Mouse (Mus musculus) limb, embryonic 14.5 days (tissue): ENCODE measurements around the gene Kcnk3. TPM values are rescaled to one million over a fixed set of nuclear protein-coding genes. Genes with fewer than 3 reads are reported as not detected.

Experiments used
- ATAC-seq: fragments of 200-750 bp; cut with Nextera tagmentation; 2 replicates; pipeline ENCODE4 v1.8.0; 2017; ENCODE audit warnings: low read depth, moderate number of reproducible peaks, moderate TSS enrichment; ENCODE audit not compliant: low FRiP score
- DNase-seq: peaks from one replicate; pipeline ENCODE4 v3.0.0-alpha.2; 2015; ENCODE audit warnings: low spot score
- H3K27ac ChIP-seq: fragments of 300-500 bp; sonication (generic); replicated peaks from 2 replicates; pipeline ENCODE4 v1.5.1; 2014; ENCODE audit warnings: low read depth, mild to moderate bottlenecking, low read length, moderate library complexity, mixed read lengths
- H3K27me3 ChIP-seq: fragments of 300-500 bp; sonication (generic); 2 replicates; pipeline ENCODE4 v1.6.1; 2014; ENCODE audit warnings: low read length, mixed read lengths; ENCODE audit not compliant: control insufficient read depth, insufficient read depth
- H3K36me3 ChIP-seq: fragments of 300-500 bp; sonication (generic); 2 replicates; pipeline ENCODE4 v1.6.1; 2014; ENCODE audit warnings: mild to moderate bottlenecking, low read length, moderate library complexity, mixed read lengths; ENCODE audit not compliant: control insufficient read depth, insufficient read depth
- H3K4me1 ChIP-seq: fragments of 300-500 bp; sonication (generic); 2 replicates; pipeline ENCODE4 v1.6.1; 2014; ENCODE audit warnings: antibody characterized with exemption, low read length, mixed read lengths; ENCODE audit not compliant: control insufficient read depth, insufficient read depth
- H3K4me2 ChIP-seq: fragments of 300-500 bp; sonication (generic); replicated peaks from 2 replicates; pipeline ENCODE4 v1.6.1; 2014; ENCODE audit warnings: low read depth, mild to moderate bottlenecking, low read length, moderate library complexity; ENCODE audit not compliant: severe bottlenecking
- H3K4me3 ChIP-seq: fragments of 300-500 bp; sonication (generic); replicated peaks from 2 replicates; pipeline ENCODE4 v1.5.1; 2014; ENCODE audit warnings: low read length
- H3K9ac ChIP-seq: fragments of 300-500 bp; sonication (generic); 2 replicates; pipeline ENCODE4 v1.6.1; 2014; ENCODE audit warnings: mild to moderate bottlenecking, low read depth, low read length, moderate library complexity; ENCODE audit not compliant: severe bottlenecking
- H3K9me3 ChIP-seq: fragments of 300-500 bp; sonication (generic); 2 replicates; pipeline ENCODE4 v1.6.1; 2016; ENCODE audit warnings: low read length; ENCODE audit not compliant: control insufficient read depth
- POLR2A ChIP-seq: fragments of 200-500 bp; IDR thresholded peaks from 2 replicates; pipeline ENCODE4 v1.8.0; 2012; ENCODE audit warnings: inconsistent platforms, mild to moderate bottlenecking, moderate library complexity, borderline replicate concordance; ENCODE audit not compliant: insufficient read depth, insufficient read length; ENCODE audit errors: extremely low read depth
- WGBS: fragments of 180-500 bp; shearing (Covaris S2); extraction: QIAGEN DNeasy Blood & Tissue Kit; methylation state at CpG from one replicate; pipeline ENCODE4 v1.1.7; 2014; 5-methylcytosine and 5-hydroxymethylcytosine counted together
- polyA plus RNA-seq, 2 experiments: library from polyadenylated mRNA; depleted of rRNA in 1 of 2; stranded (reverse) in 1 of 2; unstranded in 1 of 2; fragments of >200 nt; fragmentation: Nextera tagmentation in 1 of 2; extraction: Ambion mirVana in 1 of 2; gene quantifications; 2 replicates each; pipeline versions ENCODE4 v1.2.1 to v1.2.3; 2012 to 2014

Gene Kcnk3
- polyA plus RNA-seq, 2 experiments: 0.53 to 0.88 TPM

- no peaks in the 10 kb centered on the region for H3K27me3 ChIP-seq
- no peak overlapping the region for H3K4me3 ChIP-seq
- TF ChIP-seq POLR2A: no peak
- H3K9me3 ChIP-seq: no peaks in the 10 kb centered on the region
- H3K4me2 ChIP-seq: no peak overlapping the region
- H3K36me3 ChIP-seq: no peaks in the 10 kb centered on the region
- no peak overlapping the region for H3K9ac ChIP-seq
- no peak for DNase-seq
- no peak overlapping the region for H3K27ac ChIP-seq
- no peaks in the 10 kb centered on the region for H3K4me1 ChIP-seq
- no peak for ATAC-seq
- WGBS: 68% methylated on average over 16 of the region's 16 CpGs
These were observed 18.6 kb downstream of the Kcnk3 start for GRCm38 (mm10) chr5:30606424-30607073.

GRCm38 (mm10) chr5:30609094-30609493, 21.1 kb downstream of the Kcnk3 start:
- Histone ChIP-seq H3K9me3 (no peaks in the 10 kb centered on the region), H3K4me2 (no peak overlapping the region), H3K27ac (no peak overlapping the region), H3K27me3 (no peaks in the 10 kb centered on the region), H3K4me3 (no peak overlapping the region), H3K36me3 (no peaks in the 10 kb centered on the region), H3K4me1 (peaks cover 4% of the 10 kb centered on the region; the same call in 1 of the 2 replicates), H3K9ac (no peak overlapping the region)
- DNase-seq: no peak
- WGBS: 91% methylated on average over 7 of the region's 7 CpGs
- no peak for TF ChIP-seq POLR2A
- no peak for ATAC-seq

- ATAC-seq (no peak), DNase-seq (no peak)
- Histone ChIP-seq H3K4me3 (no peak overlapping the region), H3K27ac (no peak overlapping the region), H3K27me3 (no peaks in the 10 kb centered on the region), H3K4me2 (no peak overlapping the region), H3K36me3 (no peaks in the 10 kb centered on the region), H3K9ac (no peak overlapping the region), H3K4me1 (peaks cover 9% of the 10 kb centered on the region; the same call in 1 of the 2 replicates), H3K9me3 (no peaks in the 10 kb centered on the region)
- TF ChIP-seq POLR2A: no peak
- 80% methylated on average over 8 of the region's 8 CpGs for WGBS
These were observed 22.1 kb downstream of the Kcnk3 start for GRCm38 (mm10) chr5:30609918-30610645.

GRCm38 (mm10) chr5:30611091-30611490, 23.1 kb downstream of the Kcnk3 start:
- Histone ChIP-seq H3K4me3 (no peak overlapping the region), H3K4me1 (peaks cover 9% of the 10 kb centered on the region; the same call in 1 of the 2 replicates), H3K9me3 (no peaks in the 10 kb centered on the region), H3K4me2 (no peak overlapping the region), H3K36me3 (no peaks in the 10 kb centered on the region), H3K9ac (no peak overlapping the region), H3K27me3 (no peaks in the 10 kb centered on the region), H3K27ac (no peak overlapping the region)
- no peak for ATAC-seq
- no peak for TF ChIP-seq POLR2A
- DNase-seq: no peak
- 57% methylated on average over 1 of the region's 1 CpGs for WGBS

GRCm38 (mm10) chr5:30611689-30612088, 23.7 kb downstream of the Kcnk3 start:
- no peak overlapping the region for H3K27ac ChIP-seq
- no peaks in the 10 kb centered on the region for H3K36me3 ChIP-seq
- DNase-seq (no peak), ATAC-seq (no peak)
- no peaks in the 10 kb centered on the region for H3K27me3 ChIP-seq
- no peaks in the 10 kb centered on the region for H3K9me3 ChIP-seq
- no peak overlapping the region for H3K4me3 ChIP-seq
- WGBS: 41% methylated on average over 3 of the region's 3 CpGs
- H3K4me2 ChIP-seq: no peak overlapping the region
- peaks cover 9% of the 10 kb centered on the region; the same call in 1 of the 2 replicates for H3K4me1 ChIP-seq
- TF ChIP-seq POLR2A: no peak
- H3K9ac ChIP-seq: no peak overlapping the region
